Mouse (Mus musculus) hindbrain, embryonic 12.5 days (tissue): ENCODE measurements around the gene Prph. TPM values are rescaled to one million over a fixed set of nuclear protein-coding genes. Genes with fewer than 3 reads are reported as not detected.
"Not testable (repeated sequence)": the region's sequence is repeated elsewhere in the genome, so short reads cannot be mapped to it uniquely, and the experiment has no call there.

Experiments
- ATAC-seq: fragments of 200-750 bp; cut with Nextera tagmentation; 2 replicates; pipeline ENCODE4 v1.8.0; 2017; ENCODE audit warnings: moderate TSS enrichment; ENCODE audit not compliant: low FRiP score
- H3K27ac ChIP-seq: fragments of 300-500 bp; sonication (generic); 2 replicates; pipeline ENCODE4 v1.5.1; 2016; ENCODE audit warnings: mild to moderate bottlenecking
- H3K27me3 ChIP-seq: fragments of 300-500 bp; sonication (generic); 2 replicates; pipeline ENCODE4 v1.6.1; 2016; ENCODE audit warnings: mild to moderate bottlenecking
- H3K36me3 ChIP-seq: fragments of 300-500 bp; sonication (generic); 2 replicates; pipeline ENCODE4 v1.6.1; 2016; ENCODE audit warnings: mild to moderate bottlenecking
- H3K4me1 ChIP-seq: fragments of 300-500 bp; sonication (generic); 2 replicates; pipeline ENCODE4 v1.6.1; 2016
- H3K4me2 ChIP-seq: fragments of 300-500 bp; sonication (generic); replicated peaks from 2 replicates; pipeline ENCODE4 v1.6.1; 2016; ENCODE audit warnings: mild to moderate bottlenecking
- H3K4me3 ChIP-seq: fragments of 300-500 bp; sonication (generic); 2 replicates; pipeline ENCODE4 v1.5.1; 2016; ENCODE audit warnings: mild to moderate bottlenecking
- H3K9ac ChIP-seq: fragments of 300-500 bp; sonication (generic); 2 replicates; pipeline ENCODE4 v1.6.1; 2016; ENCODE audit warnings: mild to moderate bottlenecking, moderate library complexity
- H3K9me3 ChIP-seq: fragments of 300-500 bp; sonication (generic); replicated peaks from 2 replicates; pipeline ENCODE4 v1.6.1; 2016; ENCODE audit warnings: mild to moderate bottlenecking
- WGBS: fragments of 180-500 bp; shearing (Covaris S2); methylation state at CpG from one replicate; pipeline ENCODE4 v1.1.7; 2016; 5-methylcytosine and 5-hydroxymethylcytosine counted together
- polyA plus RNA-seq: library from polyadenylated mRNA; unstranded; fragments of >200 nt; fragmentation: Nextera tagmentation; extraction: Ambion mirVana; gene quantifications from 2 replicates; pipeline ENCODE4 v1.2.1, GENCODE M21; 2016

Gene Prph
- polyA plus RNA-seq, 1 experiment from 2014 or later, result 23.3 TPM

- Histone ChIP-seq H3K4me1 (peaks cover 31% of the 10 kb centered on the region), H3K36me3 (no peaks in the 10 kb centered on the region)
- WGBS, result under 1% methylated on average over 30 of the region's 37 CpGs
Measured at GRCm38 (mm10) chr15:99055511-99055961, 562 bp downstream of the Prph start.

GRCm38 (mm10) chr15:99056332-99056731, 1.4 kb downstream of the Prph start:
- Histone ChIP-seq H3K27me3 (peaks cover 85% of the 10 kb centered on the region), H3K4me3 (peak overlapping the region; percentile 35; the same call in 1 of the 2 replicates), H3K9ac (no peak overlapping the region), H3K4me1 (peaks cover 31% of the 10 kb centered on the region), H3K36me3 (no peaks in the 10 kb centered on the region), H3K4me2 (peak overlapping the region; percentile 56), H3K9me3 (no peaks in the 10 kb centered on the region), H3K27ac (no peak overlapping the region)
- no peak for ATAC-seq
- WGBS, result 9% methylated on average over 14 of the region's 14 CpGs

More at GRCm38 (mm10) chr15:99055511-99055961, 562 bp downstream of the Prph start:
- no peak for ATAC-seq
- peak overlapping the region; percentile 56 for H3K4me2 ChIP-seq
- no peak overlapping the region for H3K27ac ChIP-seq
- peaks cover 85% of the 10 kb centered on the region for H3K27me3 ChIP-seq
- H3K4me3 ChIP-seq, result peak overlapping the region; percentile 35
- H3K9ac ChIP-seq, result peak overlapping the region; percentile 42
- H3K9me3 ChIP-seq, result no peaks in the 10 kb centered on the region

GRCm38 (mm10) chr15:99065557-99066165, 10.7 kb downstream of the Prph start:
- Histone ChIP-seq H3K9me3 (no peaks in the 10 kb centered on the region), H3K4me2 (no peak overlapping the region), H3K4me1 (no peaks in the 10 kb centered on the region), H3K27me3 (peaks cover 13% of the 10 kb centered on the region), H3K36me3 (no peaks in the 10 kb centered on the region), H3K27ac (no peak overlapping the region), H3K9ac (no peak overlapping the region), H3K4me3 (no peak overlapping the region)
- no peak for ATAC-seq
- WGBS, result 76% methylated on average over 12 of the region's 12 CpGs

GRCm38 (mm10) chr15:99071988-99072387, 17.0 kb downstream of the Prph start:
- Histone ChIP-seq H3K4me2 (no peak overlapping the region), H3K27ac (no peak overlapping the region), H3K36me3 (peaks cover 5% of the 10 kb centered on the region; the same call in 1 of the 2 replicates), H3K9ac (no peak overlapping the region), H3K4me1 (peaks cover 15% of the 10 kb centered on the region), H3K27me3 (no peaks in the 10 kb centered on the region), H3K4me3 (no peak overlapping the region), H3K9me3 (no peaks in the 10 kb centered on the region)
- no peak for ATAC-seq
- 86% methylated on average over 1 of the region's 1 CpGs for whole genome bisulfite sequencing

GRCm38 (mm10) chr15:99074019-99074599, 19.1 kb downstream of the Prph start, which contains the start of gene Troap:
Gene Troap, plus strand, starts transcription at chr15:99074575.
- ATAC-seq, result no peak; the same call in 1 of the 2 replicates
- WGBS, result 18% methylated on average over 9 of the region's 9 CpGs
- H3K9ac ChIP-seq, result peak within 1 kb of the TSS; percentile 78
- peaks cover 15% of the 10 kb centered on the region for H3K36me3 ChIP-seq
- H3K4me3 ChIP-seq, result peak within 1 kb of the TSS; percentile 53
- peak within 1 kb of the TSS; percentile 82 for H3K4me2 ChIP-seq
- no peaks in the 10 kb centered on the region for H3K9me3 ChIP-seq
- H3K27me3 ChIP-seq, result no peaks in the 10 kb centered on the region
- H3K4me1 ChIP-seq, result peaks cover 22% of the 10 kb centered on the region
- peak within 1 kb of the TSS; percentile 97 for H3K27ac ChIP-seq

GRCm38 (mm10) chr15:99074600-99075333, 19.8 kb downstream of the Prph start:
- peak; percentile 98 for ATAC-seq
- H3K4me1 ChIP-seq, result peaks cover 22% of the 10 kb centered on the region
- no peaks in the 10 kb centered on the region for H3K27me3 ChIP-seq
- H3K9ac ChIP-seq, result peak overlapping the region; percentile 78
- peak overlapping the region; percentile 97 for H3K27ac ChIP-seq
- under 1% methylated on average over 44 of the region's 44 CpGs for WGBS
- H3K4me2 ChIP-seq, result peak overlapping the region; percentile 82
- H3K9me3 ChIP-seq, result no peaks in the 10 kb centered on the region
- H3K36me3 ChIP-seq, result peaks cover 15% of the 10 kb centered on the region
- peak overlapping the region; percentile 53 for H3K4me3 ChIP-seq

GRCm38 (mm10) chr15:99076011-99076410, 21.0 kb downstream of the Prph start:
- not testable (repeated sequence) for H3K27ac ChIP-seq, H3K9ac ChIP-seq, ATAC-seq, H3K27me3 ChIP-seq, H3K9me3 ChIP-seq
- WGBS, result 95% methylated on average over 3 of the region's 3 CpGs
- Histone ChIP-seq H3K36me3 (peaks cover 22% of the 10 kb centered on the region), H3K4me3 (peak overlapping the region; percentile 53; the same call in 1 of the 2 replicates), H3K4me1 (peaks cover 22% of the 10 kb centered on the region), H3K4me2 (peak overlapping the region; percentile 76)

- peaks cover 41% of the 10 kb centered on the region for H3K36me3 ChIP-seq
- no peak overlapping the region for H3K9ac ChIP-seq
- no peak for ATAC-seq
- H3K4me1 ChIP-seq, result peaks cover 22% of the 10 kb centered on the region
- no peak overlapping the region for H3K4me2 ChIP-seq
- no peak overlapping the region for H3K4me3 ChIP-seq
- no peaks in the 10 kb centered on the region for H3K9me3 ChIP-seq
- no peak overlapping the region for H3K27ac ChIP-seq
- 81% methylated on average over 15 of the region's 15 CpGs for WGBS
- peaks cover 4% of the 10 kb centered on the region; the same call in 1 of the 2 replicates for H3K27me3 ChIP-seq
Measured at GRCm38 (mm10) chr15:99078181-99078910, 23.4 kb downstream of the Prph start.

GRCm38 (mm10) chr15:99079804-99080203, 24.8 kb downstream of the Prph start:
- peaks cover 41% of the 10 kb centered on the region for H3K36me3 ChIP-seq
- peaks cover 19% of the 10 kb centered on the region for H3K27me3 ChIP-seq
- no peak overlapping the region for H3K27ac ChIP-seq
- no peak overlapping the region for H3K4me3 ChIP-seq
- H3K9me3 ChIP-seq, result no peaks in the 10 kb centered on the region
- no peak for ATAC-seq
- 90% methylated on average over 3 of the region's 3 CpGs for WGBS
- peaks cover 27% of the 10 kb centered on the region for H3K4me1 ChIP-seq
- no peak overlapping the region for H3K4me2 ChIP-seq
- no peak overlapping the region for H3K9ac ChIP-seq

GRCm38 (mm10) chr15:99082322-99082721, 27.3 kb downstream of the Prph start:
- no peak overlapping the region for H3K4me2 ChIP-seq
- no peak overlapping the region for H3K27ac ChIP-seq
- H3K9me3 ChIP-seq, result no peaks in the 10 kb centered on the region
- WGBS, result 96% methylated on average over 12 of the region's 12 CpGs
- peaks cover 44% of the 10 kb centered on the region for H3K27me3 ChIP-seq
- ATAC-seq, result no peak
- H3K4me3 ChIP-seq, result no peak overlapping the region
- H3K36me3 ChIP-seq, result peaks cover 33% of the 10 kb centered on the region
- no peak overlapping the region for H3K9ac ChIP-seq
- H3K4me1 ChIP-seq, result peaks cover 13% of the 10 kb centered on the region; the same call in 1 of the 2 replicates

GRCm38 (mm10) chr15:99082840-99083239, 27.9 kb downstream of the Prph start:
- H3K27ac ChIP-seq, result no peak overlapping the region
- no peak overlapping the region for H3K4me2 ChIP-seq
- H3K36me3 ChIP-seq, result peaks cover 29% of the 10 kb centered on the region
- H3K27me3 ChIP-seq, result peaks cover 49% of the 10 kb centered on the region
- no peaks in the 10 kb centered on the region for H3K9me3 ChIP-seq
- ATAC-seq, result no peak
- WGBS, result 90% methylated on average over 15 of the region's 16 CpGs
- peaks cover 13% of the 10 kb centered on the region for H3K4me1 ChIP-seq
- no peak overlapping the region for H3K4me3 ChIP-seq
- no peak overlapping the region for H3K9ac ChIP-seq

- Histone ChIP-seq H3K4me3 (no peak overlapping the region), H3K4me1 (peaks cover 13% of the 10 kb centered on the region), H3K4me2 (no peak overlapping the region), H3K9ac (no peak overlapping the region), H3K9me3 (no peaks in the 10 kb centered on the region), H3K27me3 (peaks cover 54% of the 10 kb centered on the region), H3K36me3 (peaks cover 26% of the 10 kb centered on the region), H3K27ac (no peak overlapping the region)
- WGBS, result 73% methylated on average over 9 of the region's 9 CpGs
- no peak for ATAC-seq
Measured at GRCm38 (mm10) chr15:99083258-99083657, 28.3 kb downstream of the Prph start.
